Comparison of ENCODE assay signal across 17 mouse cellular contexts in the genomic region with DNA sequence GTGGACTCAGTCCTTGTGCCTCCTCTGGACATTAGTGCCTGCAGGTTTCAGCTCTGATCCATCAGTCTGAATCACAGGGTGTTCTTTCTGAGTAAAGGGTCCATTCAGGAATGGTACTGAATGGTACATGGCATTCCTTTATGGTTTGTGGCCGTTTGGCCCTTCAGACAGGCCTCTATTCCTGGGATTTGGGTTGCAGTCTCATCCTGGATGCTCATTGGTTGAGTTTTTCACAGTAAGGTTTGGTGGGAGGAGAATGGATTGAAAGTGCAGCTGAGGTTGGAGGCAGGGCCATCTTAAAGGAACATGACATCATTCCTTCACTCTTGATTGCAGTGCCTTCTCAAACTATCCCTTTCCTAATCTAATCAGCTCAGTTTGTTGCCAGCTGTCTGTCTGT.
DNase-seq lines count a peak whose midpoint lies in the region; ATAC-seq and TF ChIP-seq lines count a peak whose summit lies in the region.
"Had no signal": no experiment of that assay in that cellular context is flagged by ENCODE, and none has a peak within 500 bp of the region (broad histone marks: within the 10 kb centered on the region; RNA-seq: fewer than 3 reads in every experiment).

No protein-coding gene starts in this region.

- ATAC-seq in heart, embryonic 13.5 days (ENCODE audit: extremely low read depth, insufficient number of reproducible peaks, low FRiP score, low TSS enrichment): no peak
- ATAC-seq in heart, embryonic 12.5 days (ENCODE audit: insufficient number of reproducible peaks, low FRiP score): no peak
- ATAC-seq in intestine, embryonic 16.5 days: no peak
- ATAC-seq in intestine, postnatal 0 days: no peak
- ATAC-seq in neural tube, embryonic 13.5 days (ENCODE audit: low read depth): no peak
- ATAC-seq in stomach, embryonic 16.5 days (ENCODE audit: insufficient read depth, low FRiP score): no peak
- ATAC-seq: CD4-positive, CD25-positive, alpha-beta regulatory T cell, adult 4 months had no signal

- H3K4me1 ChIP-seq in heart, embryonic 13.5 days: peaks cover 60% of the 10 kb centered on the region
- peaks cover 46% of the 10 kb centered on the region for H3K4me1 ChIP-seq in heart, embryonic 12.5 days (replicated peaks)
- H3K4me1 ChIP-seq in intestine, embryonic 16.5 days (ENCODE audit: control insufficient read depth, insufficient read depth, low read length): peaks cover 19% of the 10 kb centered on the region
- no peaks in the 10 kb centered on the region for H3K4me1 ChIP-seq in intestine, postnatal 0 days (replicated peaks; ENCODE audit: control insufficient read depth, insufficient read depth, low read length)
- peaks cover 37% of the 10 kb centered on the region for H3K4me1 ChIP-seq in neural tube, embryonic 13.5 days (replicated peaks)
- peaks cover 18% of the 10 kb centered on the region; the same call in 1 of the 2 replicates for H3K4me1 ChIP-seq in stomach, embryonic 16.5 days (ENCODE audit: control insufficient read depth, insufficient read depth, low read length)
- H3K4me1 ChIP-seq: midbrain, embryonic 10.5 days had no signal

- TF ChIP-seq CTCF in intestine, postnatal 0 days (IDR thresholded peaks at IDR 0.05; ENCODE audit: low read depth): no peak

- peak overlapping the region; percentile 75 for H3K27ac ChIP-seq in heart, embryonic 13.5 days (replicated peaks)
- no peak overlapping the region for H3K27ac ChIP-seq in heart, embryonic 12.5 days (ENCODE audit: poor library complexity, severe bottlenecking)
- peak overlapping the region; percentile 78 for H3K27ac ChIP-seq in intestine, embryonic 16.5 days (ENCODE audit: low read length)
- H3K27ac ChIP-seq in intestine, postnatal 0 days (ENCODE audit: low read depth, low read length): no peak overlapping the region
- H3K27ac ChIP-seq in neural tube, embryonic 13.5 days (replicated peaks): 0 out of 2 replicates have a peak overlapping the region, but pooled peaks have one; percentile 13
- H3K27ac ChIP-seq in stomach, embryonic 16.5 days (ENCODE audit: low read length): 0 out of 2 replicates have a peak overlapping the region, but pooled peaks have one; percentile 79
- H3K27ac ChIP-seq: midbrain, embryonic 10.5 days had no signal

- DNase-seq in neural tube, embryonic 10.5 days (ENCODE audit: extremely low spot score, low spot score): no peak
- DNase-seq in thymus, postnatal 4 days: no peak
- DNase-seq: cerebellum, adult 9-10 months; gastrocnemius, postnatal 10 days; kidney, postnatal 4 days; lung, postnatal 36 days had no signal

- H3K4me3 ChIP-seq in heart, embryonic 13.5 days: no peak overlapping the region
- no peak overlapping the region for H3K4me3 ChIP-seq in heart, embryonic 12.5 days
- H3K4me3 ChIP-seq in intestine, embryonic 16.5 days (ENCODE audit: low read length): no peak overlapping the region
- no peak overlapping the region for H3K4me3 ChIP-seq in intestine, postnatal 0 days (ENCODE audit: low read depth, low read length)
- no peak overlapping the region for H3K4me3 ChIP-seq in neural tube, embryonic 13.5 days
- H3K4me3 ChIP-seq in stomach, embryonic 16.5 days (replicated peaks; ENCODE audit: low read length): no peak overlapping the region
- H3K4me3 ChIP-seq: midbrain, embryonic 10.5 days; neural tube, embryonic 15.5 days had no signal

- peaks cover 84% of the 10 kb centered on the region for H3K36me3 ChIP-seq in heart, embryonic 13.5 days
- peaks cover 82% of the 10 kb centered on the region for H3K36me3 ChIP-seq in heart, embryonic 12.5 days
- peaks cover 18% of the 10 kb centered on the region for H3K36me3 ChIP-seq in intestine, embryonic 16.5 days (ENCODE audit: control insufficient read depth, insufficient read depth, low read length)
- H3K36me3 ChIP-seq in intestine, postnatal 0 days (ENCODE audit: control insufficient read depth, insufficient read depth): peaks cover 53% of the 10 kb centered on the region
- peaks cover 93% of the 10 kb centered on the region for H3K36me3 ChIP-seq in neural tube, embryonic 13.5 days
- peaks cover 7% of the 10 kb centered on the region; the same call in 1 of the 2 replicates for H3K36me3 ChIP-seq in stomach, embryonic 16.5 days (ENCODE audit: control insufficient read depth, insufficient read depth, low read length)

- no peaks in the 10 kb centered on the region for H3K9me3 ChIP-seq in heart, embryonic 13.5 days
- H3K9me3 ChIP-seq in heart, embryonic 12.5 days (replicated peaks): no peaks in the 10 kb centered on the region
- no peaks in the 10 kb centered on the region for H3K9me3 ChIP-seq in intestine, embryonic 16.5 days (ENCODE audit: control insufficient read depth, low read length)
- no peaks in the 10 kb centered on the region for H3K9me3 ChIP-seq in intestine, postnatal 0 days (ENCODE audit: control insufficient read depth)
- H3K9me3 ChIP-seq in neural tube, embryonic 13.5 days: no peaks in the 10 kb centered on the region
- no peaks in the 10 kb centered on the region for H3K9me3 ChIP-seq in stomach, embryonic 16.5 days (replicated peaks; ENCODE audit: control insufficient read depth, low read length)
- H3K9me3 ChIP-seq: G1E; midbrain, embryonic 10.5 days; neural tube, embryonic 15.5 days had no signal

- H3K9ac ChIP-seq in heart, embryonic 13.5 days: no peak overlapping the region
- no peak overlapping the region for H3K9ac ChIP-seq in heart, embryonic 12.5 days
- no peak overlapping the region for H3K9ac ChIP-seq in intestine, embryonic 16.5 days (ENCODE audit: low read depth, low read length)
- H3K9ac ChIP-seq in intestine, postnatal 0 days (ENCODE audit: low read depth, low read length): no peak overlapping the region
- H3K9ac ChIP-seq in neural tube, embryonic 13.5 days: no peak overlapping the region
- no peak overlapping the region for H3K9ac ChIP-seq in stomach, embryonic 16.5 days (ENCODE audit: low read length)
- H3K9ac ChIP-seq: neural tube, embryonic 15.5 days had no signal

- no peak overlapping the region for H3K4me2 ChIP-seq in heart, embryonic 13.5 days
- H3K4me2 ChIP-seq in heart, embryonic 12.5 days: no peak overlapping the region
- no peak overlapping the region for H3K4me2 ChIP-seq in intestine, embryonic 16.5 days (ENCODE audit: low read depth, low read length)
- no peak overlapping the region for H3K4me2 ChIP-seq in intestine, postnatal 0 days (replicated peaks; ENCODE audit: low read depth)
- no peak overlapping the region for H3K4me2 ChIP-seq in neural tube, embryonic 13.5 days
- no peak overlapping the region for H3K4me2 ChIP-seq in stomach, embryonic 16.5 days (ENCODE audit: low read depth, low read length)
- H3K4me2 ChIP-seq: liver, embryonic 11.5 days; neural tube, embryonic 15.5 days had no signal

- no peaks in the 10 kb centered on the region for H3K27me3 ChIP-seq in heart, embryonic 13.5 days (replicated peaks)
- H3K27me3 ChIP-seq in heart, embryonic 12.5 days (replicated peaks): no peaks in the 10 kb centered on the region
- H3K27me3 ChIP-seq in intestine, embryonic 16.5 days (replicated peaks; ENCODE audit: control insufficient read depth, insufficient read depth, low read length): no peaks in the 10 kb centered on the region
- H3K27me3 ChIP-seq in intestine, postnatal 0 days (replicated peaks; ENCODE audit: control insufficient read depth, insufficient read depth, low read length): no peaks in the 10 kb centered on the region
- no peaks in the 10 kb centered on the region for H3K27me3 ChIP-seq in neural tube, embryonic 13.5 days
- H3K27me3 ChIP-seq in stomach, embryonic 16.5 days (ENCODE audit: control insufficient read depth, insufficient read depth, low read length): no peaks in the 10 kb centered on the region
- H3K27me3 ChIP-seq: neural tube, embryonic 15.5 days had no signal

- 39% methylated on average over 1 of the region's 1 CpGs for WGBS in heart, embryonic 13.5 days
- 30% methylated on average over 1 of the region's 1 CpGs for WGBS in heart, embryonic 12.5 days
- 21% methylated on average over 1 of the region's 1 CpGs for WGBS in intestine, embryonic 16.5 days
- WGBS in intestine, postnatal 0 days: 24% methylated on average over 1 of the region's 1 CpGs
- WGBS in neural tube, embryonic 13.5 days: 7% methylated on average over 1 of the region's 1 CpGs
- WGBS in stomach, embryonic 16.5 days: 28% methylated on average over 1 of the region's 1 CpGs

Comparison
In these comparisons a context has a peak if more than half of its experiments do, and no peak if none do; other contexts are left out.
1. H3K27ac ChIP-seq: peak in heart, embryonic 13.5 days (single experiment), intestine, embryonic 16.5 days (single experiment), neural tube, embryonic 13.5 days (single experiment) and stomach, embryonic 16.5 days (single experiment); none in heart, embryonic 12.5 days (single experiment) and intestine, postnatal 0 days (single experiment).